Mouse (Mus musculus) MEL (cell line): ENCODE results near the gene Smtn. TPM values are rescaled to one million over a fixed set of nuclear protein-coding genes. Genes with fewer than 3 reads are reported as not detected.

Experiments
- DNase-seq: peaks from one replicate; pipeline ENCODE4 v3.0.0; 2011; ENCODE audit warnings: low read depth, low spot score
- H3K27ac ChIP-seq: 2 replicates; pipeline ENCODE4 v1.5.1; 2012; ENCODE audit warnings: low read depth, mild to moderate bottlenecking, control low read depth, low read length, moderate library complexity; ENCODE audit not compliant: control insufficient read depth
- H3K27me3 ChIP-seq, 2 experiments: fragments of 150-350 bp in 1 of 2; sonication (generic) in 1 of 2; 2 replicates each; pipeline ENCODE4 v1.6.1; 2012; ENCODE audit warnings: low read length in 2 of 2, mild to moderate bottlenecking in 2 of 2, improper control_type of control experiment in 1 of 2, moderate library complexity in 1 of 2; ENCODE audit not compliant: insufficient read depth in 2 of 2, control insufficient read depth in 1 of 2
- H3K36me3 ChIP-seq, 2 experiments: 2 replicates each; pipeline ENCODE4 v1.6.1; 2012 to 2014; ENCODE audit warnings: low read length in 2 of 2, improper control_type of control experiment in 1 of 2, inconsistent platforms in 1 of 2, mild to moderate bottlenecking in 1 of 2; ENCODE audit not compliant: insufficient read depth in 2 of 2, control insufficient read depth in 1 of 2
- H3K4me1 ChIP-seq, 2 experiments: fragments of 150-350 bp in 1 of 2; sonication (generic) in 1 of 2; 2 replicates each; pipeline ENCODE4 v1.6.1; 2012; ENCODE audit warnings: low read length in 2 of 2, improper control_type of control experiment in 1 of 2, mild to moderate bottlenecking in 1 of 2; ENCODE audit not compliant: insufficient read depth in 2 of 2, control insufficient read depth in 1 of 2
- H3K4me3 ChIP-seq, 2 experiments: fragments of 150-350 bp in 1 of 2; sonication (generic) in 1 of 2; 2 replicates each; pipeline ENCODE4 v1.5.1; 2012; ENCODE audit warnings: low read depth in 2 of 2, low read length in 2 of 2, mild to moderate bottlenecking in 2 of 2, moderate library complexity in 2 of 2, control low read depth in 1 of 2, improper control_type of control experiment in 1 of 2; ENCODE audit not compliant: control insufficient read depth in 1 of 2, insufficient read depth in 1 of 2
- H3K79me2 ChIP-seq: 2 replicates; pipeline ENCODE4 v1.6.1; 2012; ENCODE audit warnings: mild to moderate bottlenecking, low read length, moderate library complexity; ENCODE audit not compliant: control insufficient read depth, poor library complexity, insufficient read depth
- H3K9ac ChIP-seq: 2 replicates; pipeline ENCODE4 v1.6.1; 2012; ENCODE audit warnings: low read depth, mild to moderate bottlenecking, control low read depth, low read length, moderate library complexity; ENCODE audit not compliant: control insufficient read depth, poor library complexity, severe bottlenecking
- H3K9me3 ChIP-seq: fragments of 150-350 bp; sonication (generic); replicated peaks from 2 replicates; pipeline ENCODE4 v1.6.1; 2012; ENCODE audit warnings: mild to moderate bottlenecking, low read length, improper control_type of control experiment, moderate library complexity; ENCODE audit not compliant: insufficient read depth
- BHLHE40 ChIP-seq: IDR thresholded peaks from 2 replicates; pipeline ENCODE4 v1.6.1; 2012; ENCODE audit warnings: low read depth, mild to moderate bottlenecking, inconsistent platforms, low read length, improper control_type of control experiment, borderline replicate concordance
- CTCF ChIP-seq, 3 experiments: IDR thresholded peaks in 2 of 3; conservative IDR thresholded peaks in 1 of 3; 2 replicates each; pipeline ENCODE4 v1.5.1; 2011 to 2012; ENCODE audit warnings: low read length in 3 of 3, low read depth in 2 of 3, mild to moderate bottlenecking in 2 of 3, improper control_type of control experiment in 1 of 3, inconsistent platforms in 1 of 3, mixed read lengths in 1 of 3, moderate library complexity in 1 of 3; ENCODE audit not compliant: control insufficient read depth in 1 of 3, insufficient read depth in 1 of 3, poor library complexity in 1 of 3, severe bottlenecking in 1 of 3
- EP300 ChIP-seq, 2 experiments: IDR thresholded peaks; 2 replicates each; pipeline ENCODE4 v1.6.1; 2011; ENCODE audit warnings: improper control_type of control experiment in 2 of 2, low read length in 2 of 2, low read depth in 1 of 2, mild to moderate bottlenecking in 1 of 2
- KAT2A ChIP-seq: conservative IDR thresholded peaks from 2 replicates; pipeline ENCODE4 v1.6.1; 2012; ENCODE audit warnings: low read depth, low read length, improper control_type of control experiment, inconsistent platforms
- MAX ChIP-seq: IDR thresholded peaks from 2 replicates; pipeline ENCODE4 v1.6.1; 2011; ENCODE audit warnings: low read length, improper control_type of control experiment
- NRF1 ChIP-seq: IDR thresholded peaks from 2 replicates; pipeline ENCODE4 v1.6.1; 2014; ENCODE audit warnings: low read depth, mild to moderate bottlenecking, inconsistent platforms, low read length, improper control_type of control experiment, moderate library complexity; ENCODE audit not compliant: poor library complexity, insufficient read depth, severe bottlenecking
- RCOR1 ChIP-seq: IDR thresholded peaks from 2 replicates; pipeline ENCODE4 v1.6.1; 2012; ENCODE audit warnings: low read depth, mild to moderate bottlenecking, inconsistent platforms, low read length, improper control_type of control experiment
- SMC3 ChIP-seq: IDR thresholded peaks from 2 replicates; pipeline ENCODE4 v1.6.1; 2011; ENCODE audit warnings: low read depth, low read length, improper control_type of control experiment
- TAL1 ChIP-seq: IDR thresholded peaks from 2 replicates; pipeline ENCODE4 v1.6.1; 2012; ENCODE audit warnings: mild to moderate bottlenecking, inconsistent platforms, low read length, moderate library complexity, mixed read lengths
- TBP ChIP-seq: IDR thresholded peaks from 2 replicates; pipeline ENCODE4 v1.8.0; 2011; ENCODE audit warnings: low read depth, low read length, improper control_type of control experiment
- USF1 ChIP-seq: IDR thresholded peaks from 2 replicates; pipeline ENCODE4 v1.6.1; 2014; ENCODE audit warnings: low read depth, mild to moderate bottlenecking, inconsistent platforms, low read length, improper control_type of control experiment, moderate library complexity
- ZMIZ1 ChIP-seq: IDR thresholded peaks from 2 replicates; pipeline ENCODE4 v1.6.1; 2012; ENCODE audit warnings: low read depth, mild to moderate bottlenecking, inconsistent platforms, low read length, improper control_type of control experiment, moderate library complexity
- polyA plus RNA-seq, 2 experiments: library from polyadenylated mRNA; stranded (reverse) in 1 of 2; unstranded in 1 of 2; fragments of >175 nt in 1 of 2; fragments of >200 nt in 1 of 2; gene quantifications; 2 replicates each; pipeline versions ENCODE4 v1.2.1 to v1.2.4; 2012; ENCODE audit warnings: low replicate concordance in 2 of 2, low read depth in 1 of 2; ENCODE audit not compliant: insufficient read length in 2 of 2, insufficient read depth in 1 of 2, missing spikeins in 1 of 2
- total RNA-seq: library from RNA; depleted of rRNA; stranded (reverse); fragments of 300-350 nt; gene quantifications from 2 replicates; pipeline ENCODE4 v1.2.3, GENCODE M21; 2012

The Smtn gene
- total and polyA plus RNA-seq, 3 experiments: 203 to 370 TPM; not detected in 1

DNA sequence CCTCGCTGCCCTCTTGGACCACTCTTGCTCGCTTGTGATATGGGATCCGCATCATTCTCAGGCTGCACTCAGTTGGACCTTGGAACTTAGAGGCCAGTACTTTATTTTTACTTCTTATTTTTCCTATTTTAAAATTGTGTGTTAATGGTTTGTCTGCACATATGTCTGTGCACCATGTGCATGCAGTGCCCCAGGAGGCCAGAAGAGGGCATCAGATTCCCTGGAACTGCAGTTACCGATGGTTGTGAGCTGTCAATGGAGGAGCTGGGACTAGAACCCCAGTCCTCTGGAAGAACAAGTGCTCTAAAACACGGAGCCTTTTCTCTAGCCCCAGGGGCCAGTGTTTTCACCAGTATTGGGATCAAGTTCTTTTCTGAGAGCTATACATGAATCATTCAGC is 4.0 kb upstream of the Smtn start:
- Histone ChIP-seq H3K27me3 (no peaks in the 10 kb centered on the region), H3K27ac (no peak overlapping the region), H3K79me2 (no peaks in the 10 kb centered on the region), H3K9me3 (no peaks in the 10 kb centered on the region), H3K4me1 (peaks cover 3 to 20% of the 10 kb centered on the region in 2 experiments), H3K9ac (no peak overlapping the region), H3K4me3 (no peak overlapping the region), H3K36me3 (peaks cover 0 to 7% of the 10 kb centered on the region in 2 experiments; a peak in 2 of 4 replicates)
- TF ChIP-seq BHLHE40 (no peak), MAX (no peak), SMC3 (peak; percentile 27; the same call in 1 of the 2 replicates), EP300 (IDR thresholded peaks at IDR 0.05; ENCODE audit: low read depth in 1 of 2, low read length in 2 of 2) (no peak), CTCF (IDR thresholded peaks at IDR 0.05 in 2 of 3, conservative IDR thresholded peaks at IDR 0.05 in 1 of 3; ENCODE audit: control insufficient read depth in 1 of 3, insufficient read depth in 1 of 3, low read depth in 2 of 3, low read length in 3 of 3, poor library complexity in 1 of 3, severe bottlenecking in 1 of 3) (peak; percentile 40 to 55 (median 42))
- no peak for DNase-seq

DNA sequence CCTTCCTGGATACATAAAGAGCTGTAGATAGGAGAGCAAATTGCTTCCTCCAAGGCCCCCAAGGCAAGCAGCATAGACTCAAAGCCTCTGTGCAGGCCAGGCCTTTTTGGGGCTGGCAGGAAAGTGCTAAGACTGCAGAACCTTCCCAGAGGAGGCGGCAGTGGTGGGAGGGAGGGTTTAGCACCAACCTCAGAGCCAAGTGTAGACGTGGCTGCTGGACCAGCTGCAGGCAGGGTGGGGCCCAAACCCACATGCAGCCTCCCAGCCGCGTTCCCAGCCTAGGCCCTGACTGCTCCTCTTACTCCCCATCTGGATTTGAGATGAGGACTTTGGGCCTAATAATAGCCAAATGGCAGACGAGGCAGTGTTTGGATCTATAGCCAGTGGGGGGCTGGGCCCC is 2.6 kb upstream of the Smtn start:
- no peak for DNase-seq
- peaks cover 0 to 10% of the 10 kb centered on the region in 2 experiments; a peak in 2 of 4 replicates for H3K36me3 ChIP-seq
- no peaks in the 10 kb centered on the region for H3K9me3 ChIP-seq
- H3K4me3 ChIP-seq: no peak overlapping the region
- no peak overlapping the region for H3K27ac ChIP-seq
- TF ChIP-seq ZMIZ1 (no peak), NRF1 (no peak), MAX (no peak), KAT2A (no peak), USF1 (no peak), TAL1 (no peak)
- H3K9ac ChIP-seq: no peak overlapping the region
- H3K79me2 ChIP-seq: peaks cover 3% of the 10 kb centered on the region; the same call in 1 of the 2 replicates
- peaks cover 6 to 27% of the 10 kb centered on the region in 2 experiments for H3K4me1 ChIP-seq
- H3K27me3 ChIP-seq: no peaks in the 10 kb centered on the region

GRCm38 (mm10) chr11:3541932-3542331 is 1.5 kb upstream of the Smtn start:
- Histone ChIP-seq H3K4me3 (no peak overlapping the region), H3K27ac (no peak overlapping the region), H3K36me3 (peaks cover 0 to 10% of the 10 kb centered on the region in 2 experiments; a peak in 2 of 4 replicates), H3K79me2 (peaks cover 3% of the 10 kb centered on the region; the same call in 1 of the 2 replicates), H3K9ac (no peak overlapping the region), H3K4me1 (peaks cover 4 to 26% of the 10 kb centered on the region in 2 experiments), H3K27me3 (no peaks in the 10 kb centered on the region), H3K9me3 (no peaks in the 10 kb centered on the region)
- no peak for TF ChIP-seq ZMIZ1
- no peak for TF ChIP-seq USF1
- no peak for TF ChIP-seq RCOR1
- no peak for TF ChIP-seq TBP
- DNase-seq: no peak
